Mouse (Mus musculus): ENCODE data around the gene Shank1. TPM values are rescaled to one million over a fixed set of nuclear protein-coding genes. Genes with fewer than 3 reads are reported as not detected.

Shank1 gene
- polyA plus RNA-seq, 1 experiment, result 4.2 TPM

DNA sequence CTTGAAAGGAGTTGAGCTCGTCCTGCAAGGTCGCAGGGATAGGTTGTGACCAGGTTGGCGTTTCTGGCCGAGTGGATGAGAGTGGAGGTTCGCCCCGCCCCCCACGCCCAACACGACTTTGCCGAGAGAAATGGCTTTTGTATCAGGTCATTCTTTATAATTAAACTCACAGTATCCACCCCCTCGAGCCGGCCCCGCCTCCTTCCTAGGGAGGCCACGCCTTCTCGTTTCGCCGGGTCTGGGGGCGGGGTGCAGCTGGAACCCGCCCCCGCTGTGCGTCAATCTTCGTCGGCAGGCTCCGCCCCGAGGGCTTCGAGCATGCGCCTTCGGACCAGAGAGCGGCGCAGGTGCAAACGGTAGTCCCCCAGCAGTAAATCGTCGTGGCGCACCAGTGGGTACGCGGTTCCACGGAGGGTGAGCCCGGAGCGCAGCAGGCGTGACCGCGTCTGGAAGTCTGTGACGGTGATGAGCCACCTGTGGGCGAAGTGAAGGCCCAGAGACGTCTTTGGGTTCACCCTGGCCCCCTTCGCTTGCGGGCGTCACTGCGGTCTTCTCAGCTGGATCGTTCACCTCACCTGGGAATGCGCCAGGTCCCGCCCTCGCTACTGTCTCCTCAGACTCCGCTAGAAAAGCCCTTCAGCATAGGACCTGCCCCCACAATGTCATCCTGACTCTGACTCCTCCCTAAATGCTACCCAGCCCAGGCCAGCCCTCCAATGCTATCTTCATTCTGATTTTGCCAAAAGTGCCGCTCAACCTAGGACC, 50.0 kb downstream of the Shank1 start:
- Histone ChIP-seq H3K4me3 (replicated peaks; ENCODE audit: control insufficient read depth, low read depth, low read length) (peak overlapping the region; percentile 54), H3K27ac (ENCODE audit: control insufficient read depth, insufficient read depth, low read depth, low read length, poor library complexity) (no peak overlapping the region; the same call in 1 of the 2 replicates), H3K4me1 (ENCODE audit: control insufficient read depth, insufficient read depth, low read length) (peaks cover 2% of the 10 kb centered on the region; the same call in 1 of the 2 replicates)
- WGBS, result under 1% methylated on average over 54 of the region's 54 CpGs
- TF ChIP-seq CTCF (IDR thresholded peaks at IDR 0.05; ENCODE audit: control insufficient read depth, insufficient read depth, low read length), result no peak
- peak; percentile 54; the same call in 1 of the 2 replicates for TF ChIP-seq POLR2A (IDR thresholded peaks at IDR 0.05; ENCODE audit: borderline replicate concordance, control insufficient read depth, low read depth, low read length)

DNA sequence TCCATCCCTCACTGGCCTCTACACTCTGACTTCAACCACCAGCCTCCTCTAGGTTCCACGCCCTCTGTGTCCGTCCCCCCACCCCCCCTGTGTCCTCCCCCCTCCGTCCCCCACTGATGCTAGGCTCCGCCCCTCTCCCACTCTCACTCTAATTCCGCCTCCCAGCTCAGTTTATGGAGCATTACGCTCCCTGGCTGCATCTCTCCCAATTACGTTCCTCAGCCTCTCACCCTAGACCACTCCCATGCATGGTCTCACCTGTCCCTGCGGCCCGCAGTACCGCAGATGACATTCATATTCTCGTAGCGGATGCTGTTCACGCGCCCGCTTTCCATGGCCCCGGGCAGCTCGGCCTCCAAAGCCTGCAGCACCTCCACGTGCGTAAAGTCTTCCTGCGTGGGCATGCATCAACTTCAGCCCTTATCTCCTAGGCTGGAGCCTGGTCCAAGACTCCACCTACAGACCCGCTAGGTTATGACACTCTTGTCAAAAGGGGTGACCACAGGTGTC, 50.8 kb downstream of the Shank1 start:
- TF ChIP-seq CTCF (IDR thresholded peaks at IDR 0.05; ENCODE audit: control insufficient read depth, insufficient read depth, low read length) (no peak), POLR2A (IDR thresholded peaks at IDR 0.05; ENCODE audit: borderline replicate concordance, control insufficient read depth, low read depth, low read length) (no peak)
- WGBS, result 22% methylated on average over 21 of the region's 21 CpGs
- Histone ChIP-seq H3K4me1 (ENCODE audit: control insufficient read depth, insufficient read depth, low read length) (peaks cover 2% of the 10 kb centered on the region; the same call in 1 of the 2 replicates), H3K27ac (ENCODE audit: control insufficient read depth, insufficient read depth, low read depth, low read length, poor library complexity) (no peak overlapping the region), H3K4me3 (replicated peaks; ENCODE audit: control insufficient read depth, low read depth, low read length) (no peak overlapping the region)

DNA sequence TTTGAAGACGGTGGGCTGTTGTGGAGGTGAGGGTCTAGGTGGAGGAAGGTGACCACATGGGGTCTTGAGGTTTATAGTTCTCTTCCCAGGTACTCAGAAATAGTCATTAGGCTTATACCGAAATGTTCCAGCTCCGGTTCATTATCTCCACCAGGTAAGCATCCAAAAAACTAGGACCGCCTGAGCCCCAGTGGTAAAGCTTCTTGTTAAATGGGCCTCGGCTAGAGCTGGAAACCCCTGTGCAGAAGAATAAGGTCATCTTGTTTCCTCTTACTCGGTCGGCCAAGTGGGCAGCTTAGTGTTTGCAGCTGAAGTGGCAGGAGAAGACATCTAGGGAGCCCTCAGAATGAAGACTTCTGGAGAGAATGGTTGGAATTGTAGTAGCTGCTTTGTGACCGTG, 62.6 kb downstream of the Shank1 start:
- no peak for TF ChIP-seq CTCF (IDR thresholded peaks at IDR 0.05; ENCODE audit: control insufficient read depth, insufficient read depth, low read length)
- TF ChIP-seq POLR2A (IDR thresholded peaks at IDR 0.05; ENCODE audit: borderline replicate concordance, control insufficient read depth, low read depth, low read length), result no peak
- Histone ChIP-seq H3K4me1 (ENCODE audit: control insufficient read depth, insufficient read depth, low read length) (peaks cover 1% of the 10 kb centered on the region), H3K4me3 (replicated peaks; ENCODE audit: control insufficient read depth, low read depth, low read length) (no peak overlapping the region), H3K27ac (ENCODE audit: control insufficient read depth, insufficient read depth, low read depth, low read length, poor library complexity) (no peak overlapping the region)
- 87% methylated on average over 8 of the region's 8 CpGs for WGBS

DNA sequence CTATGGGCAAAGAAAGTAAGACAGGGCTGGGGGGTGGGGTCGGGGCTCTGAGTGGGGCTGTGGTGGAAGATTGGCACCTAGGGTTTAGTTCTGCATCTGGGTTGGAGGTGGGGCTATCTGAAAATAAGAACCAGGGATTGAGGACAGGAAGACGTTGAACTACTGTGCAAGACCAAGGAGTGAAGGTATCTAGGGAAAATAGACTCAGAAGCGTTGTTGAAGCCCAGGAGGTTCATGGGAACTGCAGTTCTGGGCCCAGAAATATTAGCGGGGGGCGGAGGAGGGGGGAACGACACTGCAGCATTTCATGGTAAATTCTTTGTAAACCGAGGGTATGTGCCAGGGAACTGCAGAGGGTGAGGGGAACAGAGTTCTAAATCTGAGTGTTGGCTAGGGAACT, 63.4 kb downstream of the Shank1 start:
- 3% methylated on average over 7 of the region's 7 CpGs for WGBS
- peaks cover 1% of the 10 kb centered on the region for H3K4me1 ChIP-seq (ENCODE audit: control insufficient read depth, insufficient read depth, low read length)
- no peak overlapping the region for H3K27ac ChIP-seq (ENCODE audit: control insufficient read depth, insufficient read depth, low read depth, low read length, poor library complexity)
- no peak for TF ChIP-seq POLR2A (IDR thresholded peaks at IDR 0.05; ENCODE audit: borderline replicate concordance, control insufficient read depth, low read depth, low read length)
- TF ChIP-seq CTCF (IDR thresholded peaks at IDR 0.05; ENCODE audit: control insufficient read depth, insufficient read depth, low read length), result no peak
- peak overlapping the region; percentile 59 for H3K4me3 ChIP-seq (replicated peaks; ENCODE audit: control insufficient read depth, low read depth, low read length)

DNA sequence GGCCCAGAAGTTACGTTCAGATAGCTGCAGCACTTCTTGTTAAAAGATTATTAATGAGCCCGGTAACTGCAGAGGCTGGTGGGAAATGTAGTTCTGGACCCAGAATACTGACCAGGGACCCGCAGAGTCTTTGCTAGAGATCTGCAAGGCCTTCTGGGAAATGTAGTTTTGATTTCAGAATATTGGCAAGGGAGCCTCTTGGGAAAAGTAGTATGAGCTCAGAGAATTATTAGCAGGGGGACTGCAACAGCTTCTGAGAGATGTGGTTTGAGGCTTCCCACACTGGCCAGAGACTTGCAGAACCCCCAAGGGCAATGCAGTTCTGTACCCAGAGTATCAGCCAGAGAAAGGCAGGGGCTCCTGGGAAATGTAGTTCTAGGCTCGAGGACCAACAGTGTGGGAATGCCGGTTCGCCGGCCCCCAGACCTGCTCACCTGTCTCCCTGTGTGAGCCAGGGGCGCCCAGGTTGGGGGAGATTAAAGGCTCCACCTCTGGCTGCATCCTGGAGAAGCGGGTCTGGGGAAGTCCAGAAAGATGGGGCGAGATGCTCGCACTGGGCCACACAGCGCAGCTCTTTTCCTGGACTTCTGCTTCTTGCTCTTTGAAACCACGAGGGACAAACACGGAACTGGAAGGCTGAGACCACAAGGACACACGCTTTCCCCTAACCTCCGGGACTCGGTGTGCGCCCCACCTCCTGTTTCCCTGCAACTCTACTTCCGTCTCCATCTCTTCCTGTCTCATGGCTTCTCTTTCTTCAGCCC, 64.0 kb downstream of the Shank1 start:
- WGBS, result under 1% methylated on average over 19 of the region's 19 CpGs
- Histone ChIP-seq H3K27ac (ENCODE audit: control insufficient read depth, insufficient read depth, low read depth, low read length, poor library complexity) (no peak overlapping the region), H3K4me3 (replicated peaks; ENCODE audit: control insufficient read depth, low read depth, low read length) (peak overlapping the region; percentile 59), H3K4me1 (ENCODE audit: control insufficient read depth, insufficient read depth, low read length) (peaks cover 1% of the 10 kb centered on the region)
- TF ChIP-seq POLR2A (IDR thresholded peaks at IDR 0.05; ENCODE audit: borderline replicate concordance, control insufficient read depth, low read depth, low read length) (0 out of 2 replicates have a peak, but pooled peaks have one; percentile 21), CTCF (IDR thresholded peaks at IDR 0.05; ENCODE audit: control insufficient read depth, insufficient read depth, low read length) (no peak)

DNA sequence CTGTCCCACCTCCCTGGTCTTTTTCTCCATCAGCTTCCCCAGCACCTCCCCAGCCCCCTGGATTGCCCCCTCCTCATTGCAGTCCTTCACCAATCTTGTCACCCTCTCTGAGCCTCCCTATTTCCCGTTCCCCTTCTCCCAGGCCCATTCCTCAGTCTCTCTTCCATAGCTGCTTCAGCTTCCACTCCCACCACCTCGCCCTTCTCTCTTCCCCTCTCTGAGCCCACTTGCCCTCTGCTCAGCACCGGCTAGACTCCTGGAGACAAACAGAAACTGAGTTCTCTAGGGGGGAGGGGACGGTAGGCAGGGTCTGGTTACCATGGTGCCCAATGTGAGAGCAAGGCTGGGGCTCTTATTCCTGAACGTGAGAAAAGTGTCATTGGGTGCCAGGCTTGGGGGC, 64.7 kb downstream of the Shank1 start:
- Histone ChIP-seq H3K4me1 (ENCODE audit: control insufficient read depth, insufficient read depth, low read length) (peaks cover 1% of the 10 kb centered on the region), H3K27ac (ENCODE audit: control insufficient read depth, insufficient read depth, low read depth, low read length, poor library complexity) (no peak overlapping the region), H3K4me3 (replicated peaks; ENCODE audit: control insufficient read depth, low read depth, low read length) (no peak overlapping the region)
- 15% methylated on average over 5 of the region's 5 CpGs for WGBS
- TF ChIP-seq POLR2A (IDR thresholded peaks at IDR 0.05; ENCODE audit: borderline replicate concordance, control insufficient read depth, low read depth, low read length), result no peak

DNA sequence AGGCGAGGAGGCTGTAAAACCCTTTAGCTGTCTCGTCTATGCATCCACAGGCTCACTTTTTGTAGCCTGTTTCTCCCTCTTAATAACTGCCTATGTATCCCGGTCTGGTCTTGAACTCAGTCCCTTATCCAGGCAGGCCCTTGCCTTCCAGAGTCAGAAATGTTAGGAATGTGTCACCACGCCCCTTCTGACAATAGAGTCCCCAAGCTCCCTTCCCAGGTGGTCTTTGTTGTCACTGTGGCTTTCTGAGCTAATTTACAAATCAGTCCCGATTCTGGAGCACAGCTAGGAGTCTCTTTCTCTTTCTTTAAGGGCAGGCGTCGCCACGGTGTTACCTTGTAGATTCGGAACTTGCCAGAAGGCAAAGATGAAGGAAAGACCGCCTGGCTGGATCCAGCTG, 65.2 kb downstream of the Shank1 start:
- WGBS, result 56% methylated on average over 10 of the region's 10 CpGs
- TF ChIP-seq POLR2A (IDR thresholded peaks at IDR 0.05; ENCODE audit: borderline replicate concordance, control insufficient read depth, low read depth, low read length) (no peak), CTCF (IDR thresholded peaks at IDR 0.05; ENCODE audit: control insufficient read depth, insufficient read depth, low read length) (no peak)
- Histone ChIP-seq H3K27ac (ENCODE audit: control insufficient read depth, insufficient read depth, low read depth, low read length, poor library complexity) (no peak overlapping the region), H3K4me3 (replicated peaks; ENCODE audit: control insufficient read depth, low read depth, low read length) (no peak overlapping the region), H3K4me1 (ENCODE audit: control insufficient read depth, insufficient read depth, low read length) (peaks cover 1% of the 10 kb centered on the region)

DNA sequence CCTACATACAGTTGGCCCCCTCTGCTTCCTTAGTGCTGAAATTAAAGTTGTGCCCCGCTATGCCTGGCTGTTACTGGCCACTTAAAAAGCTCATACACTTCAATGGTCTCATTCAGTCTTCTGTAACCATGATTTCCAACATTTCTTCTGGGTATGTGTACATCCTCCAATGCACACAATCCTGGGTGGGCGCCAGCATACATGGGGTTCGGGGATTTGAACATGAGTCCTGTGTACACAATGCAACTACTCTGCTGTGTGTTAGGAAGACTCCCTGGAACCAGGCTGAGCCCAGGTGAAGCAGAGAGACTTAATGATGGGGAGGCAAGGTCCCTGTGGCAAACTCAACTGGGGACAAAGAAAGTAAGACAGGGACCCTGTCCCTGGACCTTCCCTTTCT, 65.7 kb downstream of the Shank1 start:
- peaks cover 1% of the 10 kb centered on the region for H3K4me1 ChIP-seq (ENCODE audit: control insufficient read depth, insufficient read depth, low read length)
- 71% methylated on average over 3 of the region's 3 CpGs for WGBS

More for the DNA sequence above, 65.7 kb downstream of the Shank1 start:
- Histone ChIP-seq H3K27ac (ENCODE audit: control insufficient read depth, insufficient read depth, low read depth, low read length, poor library complexity) (no peak overlapping the region), H3K4me3 (replicated peaks; ENCODE audit: control insufficient read depth, low read depth, low read length) (no peak overlapping the region)
- TF ChIP-seq POLR2A (IDR thresholded peaks at IDR 0.05; ENCODE audit: borderline replicate concordance, control insufficient read depth, low read depth, low read length) (no peak), CTCF (IDR thresholded peaks at IDR 0.05; ENCODE audit: control insufficient read depth, insufficient read depth, low read length) (no peak)

Data from bone marrow, adult 2 months (tissue).